Mouse (Mus musculus) urinary bladder, postnatal 25 days (tissue): ENCODE results near the gene Gdap1l1.
"Not testable (repeated sequence)": the region's sequence is repeated elsewhere in the genome, so short reads cannot be mapped to it uniquely, and the experiment has no call there.

Experiments used
- DNase-seq: peaks from one replicate; pipeline ENCODE4 v3.0.0; 2022; ENCODE audit warnings: low spot score

The Gdap1l1 gene

DNA sequence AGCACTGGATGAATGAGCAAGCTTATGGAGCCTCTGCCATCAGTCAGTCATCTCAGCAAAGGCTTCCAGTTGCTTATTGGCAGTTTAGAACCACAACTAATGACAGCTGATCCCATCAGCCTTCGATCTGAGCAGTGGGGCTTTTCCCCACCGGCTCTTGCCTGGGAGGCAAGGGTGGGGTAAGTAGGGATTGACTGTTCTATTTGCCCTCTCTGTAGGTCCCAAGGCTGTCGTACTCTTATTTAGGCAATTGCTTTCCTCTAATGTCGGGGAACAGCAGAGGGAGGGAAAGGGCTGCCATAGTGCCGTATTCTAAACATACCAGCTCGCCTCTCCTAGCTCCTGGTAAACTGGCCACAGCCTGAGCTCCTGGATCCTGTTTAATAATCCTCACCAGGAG is 13.7 kb upstream of the Gdap1l1 start, which contains the start of gene Oser1:
Oser1 (minus strand) TSS at position 101 of the 400 bp plus-strand sequence.
- no peak for DNase-seq

DNA sequence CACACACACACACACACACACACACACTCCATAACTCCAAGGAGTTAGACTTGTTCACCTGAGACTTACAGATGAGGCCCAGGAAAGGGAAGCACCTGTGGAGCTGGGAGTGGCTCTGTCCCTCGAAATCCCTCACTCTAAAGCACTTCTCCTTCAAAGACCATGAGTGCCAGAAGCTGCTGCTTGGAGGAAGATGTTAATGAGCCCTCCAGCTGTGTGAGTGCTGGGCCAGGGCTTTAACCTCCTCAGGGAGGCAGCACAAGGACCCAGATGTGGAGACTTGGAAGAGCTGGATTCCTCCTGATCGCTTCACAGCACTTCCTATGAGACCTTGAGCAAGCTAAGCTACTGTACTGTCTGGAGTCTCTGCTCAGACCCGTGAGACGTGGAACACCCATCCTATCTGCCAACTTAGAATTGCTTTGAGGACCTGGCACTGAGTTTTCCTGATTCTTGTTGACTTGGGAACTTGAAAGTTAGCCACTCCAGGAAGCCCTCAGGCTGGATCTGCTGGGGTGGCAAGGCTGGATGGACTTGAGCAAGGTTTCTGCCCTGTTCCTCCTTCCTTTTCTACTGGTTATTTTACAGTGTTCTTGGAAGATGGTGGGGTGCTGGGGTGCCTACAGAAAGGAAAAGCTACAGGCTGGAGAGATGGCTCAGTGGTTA is 9.8 kb upstream of the Gdap1l1 start:
- no peak for DNase-seq

DNA sequence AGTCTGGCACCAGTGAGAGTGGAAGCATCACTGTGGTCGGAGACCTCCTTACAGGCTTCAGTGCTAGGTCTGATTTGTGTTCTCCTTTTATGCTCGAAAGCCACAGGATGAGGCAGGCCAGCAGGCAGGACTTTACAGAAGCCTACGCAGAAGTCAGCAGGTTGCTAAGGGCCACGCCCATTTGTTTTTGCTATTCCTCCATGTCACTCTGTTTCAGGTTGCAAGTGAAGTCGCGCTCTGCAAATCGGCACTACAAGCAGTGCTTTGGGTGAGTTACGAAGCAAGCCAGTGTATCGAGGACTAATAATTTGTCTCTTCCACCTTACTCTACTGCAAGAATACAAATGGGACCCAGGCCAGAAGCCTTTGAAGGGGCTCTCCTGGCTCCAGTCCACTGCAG is 7.0 kb upstream of the Gdap1l1 start:
- DNase-seq = no peak

DNA sequence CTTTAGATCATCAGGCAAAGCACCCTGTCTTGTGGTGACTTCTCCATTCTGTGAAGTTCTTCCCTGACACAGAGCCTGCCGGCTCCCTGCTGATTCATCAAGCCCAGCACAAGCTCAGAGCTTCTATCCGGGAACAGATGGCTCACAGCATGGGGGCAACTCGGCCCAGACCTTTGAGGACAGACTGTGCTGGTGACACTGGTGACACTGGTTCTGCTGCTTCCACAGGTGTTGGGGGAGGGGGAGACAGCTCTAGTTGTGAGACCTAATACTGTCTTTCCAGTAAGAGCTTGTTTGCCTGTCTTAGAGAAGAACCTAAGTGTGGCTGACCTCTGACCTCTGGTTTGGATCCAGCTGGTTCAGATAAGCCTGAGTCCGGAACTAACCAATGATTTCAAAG is 4.3 kb upstream of the Gdap1l1 start:
- DNase-seq = no peak

DNA sequence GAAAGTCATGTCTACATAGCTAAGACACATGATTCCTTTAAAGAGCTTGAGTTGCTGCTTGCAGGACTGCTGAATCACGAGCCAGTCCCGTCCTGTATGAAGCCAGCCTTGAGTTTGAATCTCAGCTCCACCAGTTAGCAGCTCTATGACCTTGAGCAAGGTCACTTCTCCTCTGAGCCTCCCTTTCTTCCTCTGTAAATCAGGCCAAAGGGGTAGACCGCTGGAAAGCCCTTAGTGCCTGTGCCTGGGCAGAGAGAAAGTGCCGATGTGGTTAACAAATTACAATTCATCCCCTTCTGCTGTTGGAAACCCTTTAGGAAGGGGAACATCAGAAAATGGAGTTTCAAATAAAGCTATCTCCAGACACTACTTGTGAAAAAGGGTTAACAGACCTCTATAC is 476 bp upstream of the Gdap1l1 start:
- DNase-seq = no peak

DNA sequence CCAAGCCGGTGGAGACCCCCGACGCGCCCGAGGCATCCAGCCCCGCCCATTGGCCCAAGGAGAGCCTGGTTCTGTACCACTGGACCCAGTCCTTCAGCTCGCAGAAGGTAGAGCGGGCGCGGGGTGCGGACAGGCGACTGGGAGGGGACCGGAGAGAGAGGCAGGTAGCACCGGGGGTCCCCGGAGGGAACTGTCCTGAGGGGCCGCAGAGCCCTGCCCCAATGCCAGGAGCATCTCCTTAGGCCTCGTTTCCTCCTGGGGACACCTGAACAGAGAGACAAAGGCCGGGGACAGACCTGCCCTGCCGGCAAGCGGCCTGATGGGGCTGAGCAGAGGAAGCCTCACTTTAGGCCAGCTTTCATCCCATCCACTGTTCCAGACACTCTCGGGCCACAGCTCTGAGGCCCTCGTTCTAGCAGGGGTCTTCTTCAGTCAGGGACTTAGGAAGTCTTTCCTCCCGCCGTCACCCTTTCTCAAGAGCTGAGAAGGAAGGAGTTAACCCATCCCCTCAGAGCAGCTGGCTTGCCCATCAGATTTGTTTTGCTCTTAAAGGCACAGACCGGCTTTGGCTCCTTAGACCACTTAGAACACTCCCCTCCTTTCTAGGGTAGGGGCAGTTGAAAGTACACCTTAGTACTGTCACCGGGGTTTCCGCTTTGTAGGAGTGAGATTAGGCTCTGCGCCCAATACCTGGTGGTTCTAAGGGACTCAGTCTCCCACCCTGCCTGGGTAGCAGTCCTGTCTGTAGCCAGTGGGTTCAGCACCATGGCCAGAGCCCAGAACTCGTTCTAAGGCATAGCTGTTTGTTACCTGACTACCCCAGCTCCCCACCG is 559 bp downstream of the Gdap1l1 start:
- DNase-seq = peak; percentile 29

DNA sequence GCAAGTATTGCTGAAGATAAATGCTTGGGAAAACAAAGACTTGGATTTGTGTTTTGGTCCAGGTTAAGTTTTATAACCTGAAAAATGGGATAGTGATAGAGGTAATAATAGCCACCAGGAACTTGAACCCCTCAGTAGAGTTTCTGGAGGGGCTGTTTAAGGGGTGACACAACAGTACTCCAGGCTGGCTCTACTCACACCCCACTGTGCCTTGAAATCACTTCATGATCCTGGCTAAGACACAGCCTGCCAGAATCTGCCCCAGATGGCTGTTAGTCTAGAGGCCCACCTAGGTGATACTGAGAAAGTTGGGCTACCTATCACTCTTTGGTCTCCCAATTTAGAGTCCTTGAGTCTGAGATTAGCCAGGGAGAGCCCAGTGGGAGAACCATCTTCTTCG is 1.2 kb downstream of the Gdap1l1 start:
- DNase-seq = no peak

DNA sequence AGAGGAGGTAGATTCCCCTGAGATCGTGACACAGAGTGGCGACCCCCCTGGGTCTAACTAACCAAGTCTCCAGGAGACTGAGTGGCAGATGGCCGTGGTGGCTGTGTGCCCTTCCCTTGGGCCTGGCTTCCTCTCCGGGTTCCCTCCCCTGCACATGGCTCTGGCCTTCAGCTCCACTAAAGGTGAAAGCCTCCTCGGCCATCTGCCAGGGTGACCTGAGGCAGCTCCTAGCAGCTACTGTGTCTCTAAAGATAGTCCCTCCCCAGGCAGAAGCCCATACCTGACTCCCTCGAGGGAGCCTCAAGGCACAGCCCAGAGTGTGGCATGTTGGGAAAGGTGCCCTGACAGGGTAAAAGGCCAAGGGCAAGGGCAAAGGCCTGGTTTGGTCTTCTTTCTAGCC is 5.3 kb downstream of the Gdap1l1 start:
- DNase-seq = no peak

DNA sequence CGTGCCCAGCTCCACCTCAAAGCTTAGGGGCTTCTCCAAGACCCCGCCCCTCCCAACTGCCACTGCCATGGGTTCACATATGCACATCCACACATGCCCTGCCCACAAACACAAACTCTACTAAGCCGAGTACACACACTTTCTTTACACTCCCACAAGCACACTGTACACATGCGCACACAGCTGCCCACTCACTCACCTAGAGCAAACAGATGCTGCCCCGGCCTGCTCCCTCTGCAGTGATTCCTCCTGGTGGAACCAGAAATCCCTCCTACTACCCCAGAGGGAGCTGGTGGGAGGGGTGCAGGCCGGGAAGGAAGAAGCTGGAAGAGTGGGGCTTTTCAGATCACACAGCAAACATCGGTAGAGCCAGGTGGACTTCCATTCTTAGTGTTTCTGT is 5.7 kb downstream of the Gdap1l1 start:
- no peak for DNase-seq

DNA sequence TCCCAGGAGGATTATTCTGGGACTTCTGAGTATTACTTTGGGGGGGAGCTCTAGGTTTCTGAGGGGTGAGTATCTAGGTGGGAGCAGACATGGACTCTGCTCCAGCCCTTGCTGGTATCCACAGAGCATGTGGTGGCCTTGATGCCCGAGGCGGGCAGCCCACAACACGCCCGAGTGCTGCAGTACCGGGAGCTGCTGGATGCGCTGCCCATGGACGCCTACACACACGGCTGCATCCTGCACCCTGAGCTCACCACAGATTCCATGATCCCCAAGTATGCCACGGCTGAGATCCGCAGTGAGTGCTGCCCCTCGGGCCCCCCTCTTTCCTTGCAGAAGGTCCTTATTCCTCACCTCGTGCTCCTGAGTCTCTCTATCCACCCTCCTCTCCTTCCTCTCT is 9.1 kb downstream of the Gdap1l1 start:
- DNase-seq = no peak

DNA sequence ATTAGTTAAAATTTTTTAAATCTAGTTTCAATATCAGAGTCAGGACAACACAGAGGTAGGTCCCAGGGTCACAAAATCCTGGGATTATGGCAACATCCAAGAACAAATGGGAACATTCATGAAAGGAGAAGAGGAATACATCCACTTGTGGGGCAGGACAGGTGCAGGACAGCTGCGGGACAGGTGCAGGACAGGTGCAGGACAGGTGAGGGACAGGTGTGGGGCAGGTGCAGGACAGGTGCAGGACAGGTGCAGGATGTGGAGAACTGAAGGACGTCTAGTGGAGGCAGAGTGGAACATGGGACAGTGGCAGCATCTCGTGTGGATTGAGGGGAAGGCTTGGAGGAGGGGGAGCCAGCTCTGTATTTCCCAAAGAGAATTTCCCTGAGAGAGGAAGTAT is 11.0 kb downstream of the Gdap1l1 start:
- no peak for DNase-seq

DNA sequence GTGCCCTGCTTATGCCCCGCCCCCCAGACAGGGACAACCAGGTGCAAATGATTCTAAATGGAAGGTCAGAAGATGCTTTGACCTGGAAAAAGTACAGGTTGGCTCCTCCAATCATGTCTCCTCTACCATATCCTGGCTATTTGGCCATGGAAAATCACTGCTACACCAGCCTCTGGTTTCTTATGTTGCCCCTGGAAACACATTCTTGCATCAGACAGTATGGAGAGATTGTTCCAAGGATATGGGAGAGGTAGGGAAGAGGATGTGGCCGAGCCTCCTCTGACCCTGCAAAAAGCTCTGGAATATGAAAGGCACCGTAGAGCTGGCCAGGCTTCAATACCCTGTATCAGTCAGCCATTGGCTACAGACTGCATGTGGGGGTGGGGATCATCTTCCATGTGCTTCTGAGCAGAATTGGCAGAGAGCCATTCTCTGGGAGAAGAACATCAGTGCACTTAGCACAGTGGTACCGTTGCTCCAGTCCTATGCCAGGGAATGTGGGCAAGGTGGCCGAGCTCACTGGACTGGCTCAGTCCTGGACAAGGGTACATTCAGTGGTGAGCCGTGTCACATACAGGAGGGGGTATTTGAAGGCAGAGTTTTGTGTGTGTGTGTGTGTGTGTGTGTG is 12.5 kb downstream of the Gdap1l1 start:
- no peak for DNase-seq

DNA sequence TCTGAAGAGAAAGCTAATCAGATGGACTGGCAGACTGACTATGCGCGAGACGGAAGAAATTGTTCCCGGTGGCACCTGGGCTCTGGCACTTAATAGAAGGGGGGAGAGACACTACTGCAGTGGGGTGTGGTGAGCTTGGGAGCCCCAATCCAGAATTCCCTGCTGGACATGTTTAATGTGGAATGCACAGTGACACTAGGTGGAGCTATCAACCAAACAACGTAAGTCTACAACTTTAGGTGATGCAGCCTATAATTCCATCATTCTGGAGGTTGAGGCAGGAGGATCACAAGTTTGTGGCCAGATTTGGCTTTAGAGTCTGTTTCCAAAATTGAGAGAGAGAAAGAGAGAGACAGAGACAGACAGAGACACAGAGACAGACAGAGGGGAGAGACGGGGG is 14.5 kb downstream of the Gdap1l1 start:
- DNase-seq = no peak

DNA sequence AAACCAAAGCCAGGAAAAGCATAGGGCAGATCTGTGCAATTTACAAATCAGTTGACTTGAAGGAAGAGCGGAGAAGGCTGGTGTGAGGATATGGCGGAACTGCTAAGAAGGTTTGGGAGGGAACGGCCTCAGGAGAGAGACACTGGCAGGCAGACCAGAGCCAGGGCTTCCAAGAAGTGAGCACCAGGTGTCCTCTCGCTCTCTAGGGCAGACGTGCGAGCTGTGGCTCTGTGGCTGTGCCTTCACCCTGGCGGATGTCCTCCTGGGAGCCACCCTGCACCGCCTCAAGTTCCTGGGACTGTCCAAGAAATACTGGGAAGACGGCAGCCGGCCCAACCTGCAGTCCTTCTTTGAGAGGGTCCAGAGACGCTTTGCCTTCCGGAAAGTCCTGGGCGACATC is 15.1 kb downstream of the Gdap1l1 start:
- DNase-seq = no peak

DNA sequence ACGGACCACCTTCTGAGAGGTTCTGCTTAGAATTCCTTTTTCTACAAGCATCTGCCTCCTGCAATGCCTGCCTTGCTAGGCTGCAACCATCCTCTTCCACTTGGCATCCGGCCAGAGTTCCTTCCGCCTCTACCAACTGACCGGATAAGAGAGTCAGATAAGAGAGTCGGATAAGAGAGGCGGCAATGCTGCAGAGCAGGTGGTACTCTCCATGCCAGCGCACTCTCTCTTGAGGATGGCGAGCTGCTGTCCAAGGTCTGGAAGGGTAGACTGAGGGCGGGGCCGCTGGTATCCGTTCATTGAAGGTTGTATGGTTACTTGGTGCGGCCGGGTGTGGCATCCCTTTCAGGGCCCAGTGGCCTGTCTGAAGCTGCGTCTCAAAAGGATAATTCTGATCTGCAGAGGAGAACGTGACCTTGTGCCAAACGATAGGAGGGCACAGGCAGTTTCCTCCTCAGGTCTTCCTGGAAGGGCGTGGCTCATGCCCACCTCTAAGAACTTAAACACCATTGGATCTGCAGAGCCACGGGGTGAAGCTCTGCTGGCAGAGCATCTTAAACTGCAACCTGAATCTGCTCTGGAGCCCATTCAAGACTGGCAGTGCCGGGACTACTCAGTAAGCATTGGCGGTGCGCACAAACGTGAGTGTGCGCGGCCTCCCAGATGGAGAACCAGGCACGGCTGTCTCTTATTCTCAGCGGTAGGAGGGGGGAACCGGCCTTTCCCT is 20.4 kb downstream of the Gdap1l1 start:
- no peak for DNase-seq

DNA sequence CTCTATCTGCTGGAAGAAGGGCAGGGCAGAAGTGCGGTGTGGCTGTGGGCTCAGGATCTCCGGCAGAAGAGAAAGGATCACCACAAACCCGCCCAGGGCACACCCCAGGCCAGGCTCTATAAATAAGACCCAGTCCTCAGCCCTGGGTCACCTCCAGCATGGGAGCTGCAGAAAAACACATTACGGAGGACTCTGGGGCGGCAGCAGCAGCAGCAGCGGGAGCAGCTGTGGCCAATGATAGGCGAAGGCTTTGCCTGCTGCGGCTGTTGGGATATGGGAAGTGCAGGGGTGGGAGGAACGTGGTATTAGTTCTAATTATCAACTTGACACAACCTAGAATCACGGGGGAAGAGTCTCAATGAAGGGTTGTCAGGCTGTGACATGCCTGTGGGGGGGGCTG is 21.1 kb downstream of the Gdap1l1 start:
- DNase-seq = no peak

DNA sequence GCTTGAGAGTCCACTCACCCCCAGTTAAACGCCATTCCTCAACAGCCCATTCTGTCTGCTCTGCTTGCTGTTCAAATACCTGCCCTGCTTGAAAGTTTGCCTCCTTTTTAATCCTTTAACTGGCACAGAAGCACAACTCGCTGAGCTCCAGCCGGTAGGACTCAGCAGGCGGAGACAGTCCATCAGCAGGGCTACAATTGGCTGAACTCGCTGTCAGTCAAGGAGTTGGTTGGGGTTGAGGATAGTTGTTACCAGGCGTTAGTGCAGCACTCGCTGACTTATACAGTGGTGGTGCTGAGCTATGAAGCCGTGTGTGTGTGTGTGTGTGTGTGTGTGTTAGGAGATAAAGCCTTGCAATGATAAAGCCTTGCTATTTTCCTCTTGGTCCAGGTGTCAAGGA is 22.3 kb downstream of the Gdap1l1 start:
- no peak for DNase-seq

DNA sequence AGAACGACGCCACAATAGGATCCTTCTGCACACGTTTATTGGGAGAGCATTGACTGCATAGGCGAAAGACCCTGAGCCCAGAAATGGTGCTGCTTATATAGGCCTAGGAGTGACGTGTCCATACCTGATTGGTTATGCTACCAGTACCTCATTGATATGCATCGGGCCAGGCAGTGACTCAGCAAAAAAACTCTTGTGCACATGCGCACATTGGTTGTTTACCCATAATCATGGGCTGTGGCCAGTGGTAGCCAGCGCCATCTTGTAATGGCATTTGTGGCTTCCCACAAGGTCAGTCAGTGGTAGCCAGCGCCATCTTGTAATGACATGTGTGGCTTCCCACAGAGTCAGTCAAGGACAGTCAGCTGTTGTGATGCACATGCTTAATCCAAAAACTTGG is 23.0 kb downstream of the Gdap1l1 start:
- DNase-seq = not testable (repeated sequence)

DNA sequence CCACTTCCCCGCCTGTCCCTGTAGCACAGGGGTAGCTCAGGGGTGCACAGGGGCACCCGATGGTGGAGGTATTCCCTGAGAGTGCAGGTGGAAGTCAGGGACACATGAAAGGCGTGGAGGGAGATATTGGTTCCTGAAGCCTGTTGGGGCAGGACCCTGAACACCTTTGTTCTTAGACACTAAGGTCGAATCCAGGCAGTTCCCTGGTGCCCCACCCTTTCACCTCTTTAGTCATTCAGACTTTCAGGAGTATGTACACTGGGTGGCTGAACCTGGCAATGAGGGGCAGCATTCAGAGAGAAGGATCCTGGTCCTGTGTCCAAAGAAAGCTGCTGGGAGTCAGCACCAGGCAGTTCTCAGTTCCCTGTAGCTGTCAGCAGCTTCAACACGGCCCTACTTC is 24.1 kb downstream of the Gdap1l1 start:
- DNase-seq = no peak

DNA sequence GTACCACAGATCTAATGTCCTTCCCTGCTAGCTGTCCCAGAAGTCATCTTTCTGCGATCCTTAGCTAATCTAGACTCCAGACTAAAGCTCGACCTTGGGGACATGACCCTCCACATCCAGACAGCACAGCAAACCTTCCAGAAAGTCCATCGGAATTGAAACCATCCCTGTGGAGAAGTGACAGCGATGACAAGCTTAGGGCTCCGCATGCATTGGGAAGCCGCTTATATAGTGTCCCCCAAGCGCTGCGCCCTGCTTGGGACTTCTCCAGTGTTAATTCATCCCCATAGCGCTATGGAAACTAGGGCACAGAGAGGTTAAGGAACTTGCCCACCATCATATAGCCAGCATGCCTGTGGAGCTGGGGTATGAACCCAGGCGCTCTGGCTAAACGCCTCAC is 24.5 kb downstream of the Gdap1l1 start:
- no peak for DNase-seq

DNA sequence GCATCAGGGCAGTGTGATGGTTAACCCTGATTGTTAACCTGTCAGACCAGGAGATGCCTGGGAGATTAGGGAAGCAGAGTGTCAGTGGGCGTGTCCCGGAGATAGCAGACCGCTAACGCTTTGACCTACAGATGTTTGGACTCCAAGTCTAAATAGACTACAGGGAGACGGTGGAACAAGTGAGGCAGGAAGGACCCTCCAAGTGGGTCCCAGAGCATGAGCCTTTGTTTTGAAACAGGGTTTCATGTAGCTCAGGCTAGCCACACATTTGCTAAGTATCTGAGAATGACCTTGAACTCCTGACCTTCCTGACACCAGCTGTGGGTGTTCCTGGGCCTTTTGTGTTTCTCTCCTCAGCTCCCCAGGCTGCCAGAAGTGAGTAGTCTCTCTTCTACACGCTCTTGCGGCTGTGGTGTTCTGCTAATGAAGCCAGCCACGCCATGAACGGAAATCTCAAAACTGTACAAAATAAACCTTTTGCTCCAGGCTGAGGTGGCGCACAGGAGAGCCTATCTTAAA is 25.0 kb downstream of the Gdap1l1 start:
- no peak for DNase-seq

DNA sequence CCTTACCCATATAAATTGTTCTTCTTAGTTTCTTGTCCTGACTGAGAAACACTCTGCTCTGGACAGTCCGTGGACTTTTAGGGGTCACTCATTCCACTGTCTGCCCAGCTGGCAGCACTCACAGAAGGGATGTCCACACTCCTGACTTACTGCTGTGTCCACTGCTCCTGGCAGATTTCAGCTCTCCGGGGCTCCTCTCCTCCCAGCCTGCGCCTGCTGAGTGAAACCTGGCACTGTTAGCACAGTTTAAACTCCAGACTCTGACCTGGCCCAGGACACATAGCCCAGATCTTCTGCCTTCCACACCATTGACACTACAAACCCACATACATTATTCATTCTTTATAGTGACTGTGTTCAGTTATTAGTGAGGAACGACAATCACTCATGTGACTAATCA is 25.7 kb downstream of the Gdap1l1 start:
- DNase-seq = no peak
